Mouse (Mus musculus): ENCODE measurements around the gene Uspl1.

The Uspl1 gene

DNA sequence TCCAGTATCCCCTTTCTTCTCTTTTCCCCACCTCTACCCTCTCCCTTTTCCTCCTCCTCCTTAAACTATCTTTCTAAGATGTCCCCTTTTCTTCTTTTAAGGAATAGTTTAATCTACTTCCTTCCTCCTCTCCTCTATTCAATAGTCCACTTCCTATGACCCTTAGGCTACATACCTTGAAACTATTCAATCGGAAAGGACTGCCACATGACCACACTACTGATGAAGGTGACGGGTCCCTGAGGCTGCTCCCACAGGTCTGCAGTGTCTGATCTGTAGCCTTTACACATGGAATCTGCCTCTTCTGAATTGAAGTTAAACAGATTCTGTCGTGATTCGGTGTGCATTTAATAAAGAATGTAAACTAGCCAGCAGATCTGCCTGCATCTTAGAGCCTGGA, 28.7 kb downstream of the Uspl1 start:
- DNase-seq (ENCODE audit: low read depth): no peak

- no peak for DNase-seq (ENCODE audit: low read depth)
Measured at GRCm38 (mm10) chr5:149215540-149215939, 31.4 kb downstream of the Uspl1 start.

DNA sequence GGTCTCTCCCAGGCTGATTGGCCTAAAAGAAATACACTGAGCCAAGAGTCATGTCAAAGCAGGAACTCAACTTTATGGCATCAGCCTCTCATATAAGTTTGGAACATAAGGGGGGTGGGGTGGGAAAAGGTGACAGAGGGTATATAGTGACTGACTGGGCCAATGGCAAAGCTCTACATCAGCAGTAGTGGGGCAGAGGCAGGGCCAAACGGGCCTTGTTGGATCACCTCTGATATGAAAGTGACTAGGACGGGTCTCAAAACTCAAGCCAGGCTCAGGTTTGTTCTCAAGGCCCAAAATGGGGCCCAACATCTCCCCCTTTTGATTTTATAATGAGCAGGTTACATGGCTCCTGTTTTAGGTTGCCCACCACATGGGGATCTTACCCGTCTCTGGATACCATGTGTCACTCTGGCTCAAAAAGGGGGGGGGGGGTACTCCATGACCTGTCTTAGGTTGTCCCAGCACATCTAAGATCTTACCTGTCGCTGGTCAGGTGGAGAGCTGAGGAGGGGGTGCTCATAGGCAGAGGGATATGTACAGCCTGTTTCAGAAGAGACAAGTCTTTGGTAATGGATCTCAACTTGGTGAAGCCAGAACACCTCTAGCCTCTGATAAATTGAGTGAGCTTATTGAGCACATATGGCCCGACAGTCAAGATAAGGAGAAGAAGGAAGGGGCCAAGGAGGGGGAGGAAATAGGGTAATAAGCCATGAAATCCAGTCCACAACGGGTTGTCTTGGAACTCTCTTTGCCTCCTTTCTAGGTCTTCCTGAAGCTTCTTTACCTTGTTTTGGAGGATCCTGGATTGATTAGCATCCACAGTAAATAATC, 33.6 kb downstream of the Uspl1 start:
- DNase-seq (ENCODE audit: low read depth): no peak

GRCm38 (mm10) chr5:149219493-149219892, 35.3 kb downstream of the Uspl1 start:
- peak; percentile 84 for DNase-seq (ENCODE audit: low read depth)

DNA sequence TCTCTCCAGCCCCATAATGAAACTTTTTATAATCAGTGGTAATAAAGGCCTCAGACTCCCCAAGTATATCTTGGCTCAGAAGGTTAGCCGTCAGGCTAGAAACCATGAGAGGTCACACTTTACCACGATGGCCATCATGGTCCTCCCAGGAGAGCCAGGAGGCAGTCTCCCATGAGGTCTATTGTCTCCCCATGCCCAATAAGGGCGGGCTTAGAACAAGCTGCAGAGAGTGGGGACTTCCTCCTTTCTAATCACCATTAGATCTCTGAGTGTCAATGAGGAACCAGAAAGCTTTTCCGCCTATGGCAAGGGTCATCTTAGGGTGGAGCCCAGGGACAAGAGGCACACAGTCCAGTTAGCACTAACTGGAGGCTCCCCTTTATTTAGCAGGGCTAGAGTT, 37.2 kb downstream of the Uspl1 start:
- peak; percentile 53 for DNase-seq (ENCODE audit: low read depth)

DNA sequence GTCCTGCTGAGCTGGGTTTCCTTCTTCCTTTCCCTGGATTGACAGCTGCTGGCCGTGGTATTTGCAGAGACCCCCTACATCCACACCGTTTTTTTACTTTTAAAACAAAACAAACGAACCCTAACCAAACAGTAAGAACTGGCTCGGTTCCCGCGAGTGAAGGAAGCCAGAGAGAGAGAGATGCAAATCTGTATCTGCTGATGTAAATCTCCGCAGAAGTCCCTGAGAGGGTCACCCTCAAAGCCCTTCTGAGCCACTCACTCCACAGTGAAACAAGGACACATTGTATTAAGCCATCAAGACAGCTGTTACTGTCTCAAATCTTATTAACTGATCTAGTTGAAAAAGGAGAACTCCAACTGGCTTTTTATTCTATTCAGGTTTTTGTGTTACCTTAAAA, 40.5 kb downstream of the Uspl1 start:
- DNase-seq (ENCODE audit: low read depth): no peak

DNA sequence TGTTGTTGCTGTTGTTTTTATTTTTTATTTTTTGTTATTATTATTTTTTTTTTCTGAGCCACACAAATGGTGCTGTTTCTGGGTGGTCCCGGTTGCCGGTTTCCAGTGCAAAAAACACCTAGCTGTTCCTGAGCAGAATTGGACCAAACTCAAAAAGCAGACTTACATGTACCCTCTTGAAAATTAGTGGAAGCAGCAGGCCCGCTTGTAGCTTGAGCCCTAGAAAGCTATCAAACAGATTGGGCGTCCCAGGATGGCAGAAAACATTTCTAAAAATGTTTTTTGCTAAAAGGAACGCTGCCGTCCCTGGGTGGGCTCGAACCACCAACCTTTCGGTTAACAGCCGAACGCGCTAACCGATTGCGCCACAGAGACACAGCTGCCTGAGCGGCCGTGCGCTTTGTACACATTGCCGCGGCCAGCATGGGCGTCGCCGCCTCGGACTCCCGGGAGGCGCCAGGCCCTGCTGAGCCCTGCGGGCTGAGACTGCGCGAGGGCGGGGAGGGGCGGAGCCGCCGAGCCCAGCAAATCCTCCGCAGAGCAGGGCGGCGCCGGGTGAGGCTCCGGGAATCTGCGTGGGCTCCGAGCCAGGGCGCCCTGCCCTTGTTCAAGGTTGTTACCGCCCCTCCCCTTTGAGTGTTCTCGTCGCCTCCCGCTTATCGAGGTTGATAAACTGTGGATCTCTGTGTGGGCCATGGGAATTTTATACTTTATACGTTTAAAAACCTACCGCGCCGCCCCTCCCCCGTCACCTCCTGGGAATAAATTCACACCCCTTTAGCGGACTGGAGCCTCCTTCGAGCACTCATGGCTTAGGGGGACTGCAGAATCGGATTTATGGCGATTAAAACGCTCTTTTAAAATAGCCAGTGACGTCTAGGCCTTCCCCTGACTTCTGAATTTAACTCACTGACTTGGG, 44.8 kb downstream of the Uspl1 start:
- DNase-seq (ENCODE audit: low read depth): peak; percentile 98

GRCm38 (mm10) chr5:149229619-149230339, 45.6 kb downstream of the Uspl1 start:
- no peak for DNase-seq (ENCODE audit: low read depth)

GRCm38 (mm10) chr5:149235002-149235401, 50.9 kb downstream of the Uspl1 start:
- DNase-seq (ENCODE audit: low read depth): peak; percentile 80

- DNase-seq (ENCODE audit: low read depth): no peak
Measured at GRCm38 (mm10) chr5:149237221-149237950, 53.2 kb downstream of the Uspl1 start.

- DNase-seq (ENCODE audit: low read depth): no peak
Measured at GRCm38 (mm10) chr5:149242467-149242866, 58.3 kb downstream of the Uspl1 start.

DNA sequence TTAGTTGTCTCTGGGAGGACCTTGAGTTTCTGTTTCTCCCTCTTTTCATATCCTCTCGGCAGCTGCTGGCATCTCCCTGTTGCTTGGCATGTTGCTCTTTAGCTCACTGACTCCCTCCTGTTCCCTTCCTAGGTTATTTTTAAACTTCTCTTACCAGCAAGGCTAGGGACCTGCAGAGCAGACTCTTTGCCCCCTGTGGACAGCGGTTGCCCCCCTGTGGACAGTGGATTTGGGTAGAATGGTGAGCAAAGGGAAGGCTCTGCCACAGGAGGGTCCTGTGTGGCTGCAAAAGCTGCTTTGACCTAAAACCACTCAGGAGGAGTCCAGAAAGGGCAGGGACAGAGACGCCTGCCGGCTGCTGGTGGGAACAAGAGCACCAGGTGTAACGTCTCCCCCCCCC, 58.9 kb downstream of the Uspl1 start:
- no peak for DNase-seq (ENCODE audit: low read depth)

DNA sequence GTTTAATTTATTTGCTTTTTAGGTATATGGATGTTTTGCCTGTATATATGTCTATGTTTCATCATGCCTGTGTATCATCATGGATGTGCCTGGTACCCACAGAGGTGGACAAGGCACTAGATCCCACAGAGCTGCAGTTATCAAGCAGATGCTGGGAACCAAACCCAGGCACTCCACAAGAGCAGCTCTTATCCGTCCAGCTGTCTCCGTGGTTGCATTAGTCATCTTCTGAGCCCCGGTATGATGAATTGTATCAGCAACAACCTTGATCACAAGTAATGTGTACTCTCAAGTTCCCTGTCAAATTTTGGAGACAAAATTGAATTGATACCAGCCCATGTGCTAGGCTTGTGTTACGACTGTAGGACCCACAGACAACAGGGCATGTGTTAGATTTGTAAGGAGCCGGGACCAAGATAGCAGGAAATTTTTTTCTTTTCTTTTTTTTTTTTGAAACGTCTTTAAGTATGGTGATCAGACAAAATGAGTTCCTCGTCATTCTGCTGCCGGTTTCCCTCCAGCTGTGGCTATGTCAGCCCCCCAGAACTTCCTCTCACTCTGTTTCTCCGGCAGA, 61.3 kb downstream of the Uspl1 start:
- DNase-seq (ENCODE audit: low read depth): peak; percentile 98

DNA sequence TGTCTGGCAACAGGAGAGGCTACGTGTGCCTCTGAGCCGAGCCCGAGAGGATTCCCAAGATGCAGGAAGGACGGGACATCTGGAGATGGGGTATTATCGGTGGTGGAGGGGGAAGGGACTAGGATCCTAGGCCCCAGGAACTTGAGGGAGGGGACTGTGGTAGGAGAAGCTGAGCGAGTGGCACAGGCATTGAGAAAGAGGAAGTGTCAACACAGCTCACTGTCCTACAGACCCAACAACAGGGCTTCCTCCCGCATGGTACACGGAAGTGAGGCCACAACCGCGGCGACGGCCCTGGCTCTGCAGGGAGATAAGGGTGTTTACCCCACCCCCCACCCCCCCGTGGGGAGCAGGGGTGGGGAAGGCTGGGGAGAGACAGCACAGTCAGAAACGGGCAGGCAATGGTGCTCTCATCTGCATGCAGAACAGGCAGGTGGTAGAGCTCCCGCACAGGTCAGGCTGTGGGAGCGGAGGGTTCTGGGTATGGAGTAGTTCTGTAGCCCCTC, 61.9 kb downstream of the Uspl1 start:
- DNase-seq (ENCODE audit: low read depth): peak; percentile 99

DNA sequence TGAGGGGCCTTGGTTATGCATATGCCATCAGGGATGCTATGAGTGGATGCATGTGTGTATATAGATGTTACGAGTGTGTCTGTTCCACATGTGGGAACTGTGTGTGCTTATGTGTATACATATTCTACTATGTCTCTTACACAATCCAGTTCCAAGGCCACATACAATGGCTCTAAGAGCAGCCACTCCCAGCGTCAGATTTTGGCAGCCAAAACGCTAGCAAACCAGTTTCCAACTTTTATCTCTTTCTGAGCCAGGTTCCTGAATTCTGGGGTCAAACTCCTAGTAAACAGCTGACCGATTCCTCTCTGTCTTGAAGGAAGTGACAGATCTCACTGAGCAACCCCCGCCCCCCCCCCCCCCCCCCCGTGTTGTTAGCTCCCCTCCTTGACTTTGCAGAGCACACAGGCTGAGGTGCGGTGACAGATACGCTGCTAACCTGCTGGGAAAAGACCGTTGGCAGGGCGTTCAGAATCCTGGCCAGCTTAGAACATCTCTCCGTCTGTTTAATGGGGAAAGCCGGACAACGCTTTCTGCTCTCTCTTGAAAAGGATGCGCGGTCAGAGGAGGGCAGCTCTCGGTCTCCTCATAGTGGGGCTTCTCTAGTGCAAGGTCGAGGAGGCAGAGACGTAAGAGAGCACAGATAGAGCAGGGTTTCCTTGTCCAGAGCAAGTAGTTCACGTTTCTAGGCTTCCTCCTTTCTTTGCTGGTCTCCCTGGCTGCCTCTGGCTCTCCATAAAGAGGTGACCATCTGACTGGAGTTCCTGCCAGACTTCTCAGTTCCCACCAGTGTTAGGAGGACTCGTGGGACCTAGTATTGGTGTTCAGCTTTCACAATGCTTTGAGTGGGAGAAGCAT, 63.1 kb downstream of the Uspl1 start:
- peak; percentile 76 for DNase-seq (ENCODE audit: low read depth)

DNA sequence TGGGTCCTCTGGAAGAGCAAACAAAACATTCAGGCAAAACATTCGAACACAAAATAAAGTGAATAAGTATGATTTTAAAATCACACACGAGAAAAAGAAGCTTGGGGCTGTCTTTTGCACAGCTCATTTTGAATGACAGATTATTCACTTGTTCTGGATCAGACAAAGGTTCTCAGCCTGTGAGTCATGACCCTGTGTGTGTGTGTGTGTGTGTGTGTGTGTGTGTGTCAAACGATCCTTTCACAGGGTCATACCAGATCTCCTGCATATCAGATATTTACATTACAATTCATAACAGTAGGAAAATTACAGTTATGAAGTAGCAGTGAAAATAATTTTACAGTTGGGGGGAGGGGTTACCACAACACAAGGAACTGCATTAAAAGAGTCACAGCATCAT, 68.2 kb downstream of the Uspl1 start:
- peak; percentile 55 for DNase-seq (ENCODE audit: low read depth)

DNA sequence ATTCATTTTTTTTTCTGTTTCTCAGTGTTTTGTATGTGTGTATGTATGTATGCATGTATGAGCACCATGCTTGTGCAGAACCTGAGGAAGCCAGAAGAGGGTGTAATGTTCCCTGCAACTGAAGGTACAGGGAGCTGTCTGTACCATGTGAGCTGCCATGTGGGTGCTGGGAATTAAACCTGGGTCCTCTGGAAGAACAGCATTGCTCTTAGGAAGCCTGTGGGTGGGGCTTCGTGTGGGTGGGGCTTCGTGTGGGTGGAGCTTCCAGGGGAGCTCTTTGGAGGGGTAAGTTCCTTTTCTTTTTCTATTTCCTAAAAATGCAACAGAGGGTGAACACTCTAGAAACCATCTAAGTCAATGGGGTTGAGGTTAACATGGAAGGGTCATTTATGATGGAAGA, 69.3 kb downstream of the Uspl1 start:
- DNase-seq (ENCODE audit: low read depth): no peak

- peak; percentile 56 for DNase-seq (ENCODE audit: low read depth)
Measured at GRCm38 (mm10) chr5:149255522-149255921, 71.4 kb downstream of the Uspl1 start.

DNA sequence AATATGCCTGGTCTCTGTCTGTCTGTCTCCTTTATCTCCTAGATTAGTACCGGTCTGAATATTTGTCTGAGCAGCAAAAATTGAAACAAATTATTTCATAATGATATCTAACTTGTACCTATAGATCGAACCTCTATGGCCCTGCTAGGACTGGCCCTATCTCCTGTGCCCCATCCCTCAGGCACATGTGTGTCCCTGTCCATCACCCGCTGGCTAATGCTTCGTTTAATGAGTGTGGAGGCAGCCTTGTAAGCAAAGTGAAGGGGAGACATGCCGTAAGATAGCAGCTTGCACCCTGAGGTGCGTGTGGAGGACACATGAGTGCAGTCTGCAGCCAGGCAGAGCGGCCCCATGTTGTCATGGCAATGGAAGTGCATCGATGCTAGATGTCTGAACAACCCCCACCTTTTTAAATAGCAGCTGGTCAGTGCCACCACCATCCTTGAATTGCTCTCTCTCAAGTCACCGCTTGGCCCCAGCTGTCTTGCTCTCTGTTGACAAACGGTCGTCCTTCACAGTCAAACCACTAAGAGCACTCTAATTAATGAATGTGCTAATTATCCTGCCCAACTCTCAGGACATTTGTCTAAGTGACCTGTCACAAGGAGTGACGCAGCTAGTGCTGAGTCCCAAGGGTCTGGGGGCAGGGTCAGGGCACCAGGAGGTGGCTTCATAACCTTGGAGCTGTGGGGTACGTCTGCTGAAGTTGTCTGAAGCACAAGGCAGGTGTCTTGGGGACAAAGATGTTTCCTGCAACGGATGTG, 73.5 kb downstream of the Uspl1 start:
- no peak for DNase-seq (ENCODE audit: low read depth)
